Mouse (Mus musculus): ENCODE results near the gene Ccdc88c. TPM values are rescaled to one million over a fixed set of nuclear protein-coding genes. Genes with fewer than 3 reads are reported as not detected.
A peak's percentile ranks its signal among the peaks of the same experiment; 100 is the strongest.

Gene Ccdc88c
- 12.9 and 13.8 TPM in 2 replicates for polyA plus RNA-seq (2015; fragmentation: Nextera tagmentation; extraction: Ambion mirVana)

GRCm38 (mm10) chr12:101028954-101029731 is at the start of gene Ccdc88c:
TSS of gene Ccdc88c (minus strand) at chr12:101029056.
- peak; percentile 93 for ATAC-seq (ENCODE audit: low FRiP score)
- WGBS = under 1% methylated on average over 53 of the region's 56 CpGs
- H3K27ac ChIP-seq = peak within 1 kb of the TSS; percentile 95
- 0 out of 2 replicates have a peak, but pooled peaks cover 3% of the 10 kb centered on the region for H3K27me3 ChIP-seq
- peak within 1 kb of the TSS; percentile 91 for H3K9ac ChIP-seq
- H3K4me2 ChIP-seq = peak within 1 kb of the TSS; percentile 82
- peak within 1 kb of the TSS; percentile 78 for H3K4me3 ChIP-seq
- H3K9me3 ChIP-seq = no peaks in the 10 kb centered on the region
- H3K36me3 ChIP-seq = no peaks in the 10 kb centered on the region
- H3K4me1 ChIP-seq (replicated peaks) = peaks cover 39% of the 10 kb centered on the region

GRCm38 (mm10) chr12:101077955-101078354 is 49.1 kb upstream of the Ccdc88c start:
- H3K4me1 ChIP-seq (replicated peaks) = peaks cover 26% of the 10 kb centered on the region
- no peaks in the 10 kb centered on the region for H3K36me3 ChIP-seq
- no peak for ATAC-seq (ENCODE audit: low FRiP score)

GRCm38 (mm10) chr12:101075433-101075832 is 46.6 kb upstream of the Ccdc88c start:
- Histone ChIP-seq H3K27ac (no peak overlapping the region), H3K4me2 (no peak overlapping the region), H3K4me3 (no peak overlapping the region), H3K9ac (no peak overlapping the region), H3K27me3 (no peaks in the 10 kb centered on the region), H3K9me3 (no peaks in the 10 kb centered on the region), H3K36me3 (no peaks in the 10 kb centered on the region), H3K4me1 (replicated peaks) (peaks cover 10% of the 10 kb centered on the region)
- ATAC-seq (ENCODE audit: low FRiP score) = no peak
- 87% methylated on average over 3 of the region's 3 CpGs for WGBS

More at GRCm38 (mm10) chr12:101077955-101078354, 49.1 kb upstream of the Ccdc88c start:
- Histone ChIP-seq H3K27me3 (no peaks in the 10 kb centered on the region), H3K4me3 (no peak overlapping the region), H3K27ac (no peak overlapping the region), H3K9me3 (no peaks in the 10 kb centered on the region), H3K4me2 (no peak overlapping the region), H3K9ac (no peak overlapping the region)

- Histone ChIP-seq H3K9me3 (no peaks in the 10 kb centered on the region), H3K27ac (no peak overlapping the region), H3K27me3 (no peaks in the 10 kb centered on the region), H3K4me3 (no peak overlapping the region), H3K36me3 (no peaks in the 10 kb centered on the region), H3K4me2 (no peak overlapping the region), H3K4me1 (replicated peaks) (peaks cover 6% of the 10 kb centered on the region), H3K9ac (no peak overlapping the region)
- 91% methylated on average over 4 of the region's 4 CpGs for WGBS
- no peak for ATAC-seq (ENCODE audit: low FRiP score)
Observed at GRCm38 (mm10) chr12:101074821-101075429, 46.1 kb upstream of the Ccdc88c start.

GRCm38 (mm10) chr12:101069813-101070212 is 41.0 kb upstream of the Ccdc88c start:
- no peak overlapping the region for H3K9ac ChIP-seq
- H3K36me3 ChIP-seq = peaks cover 18% of the 10 kb centered on the region
- ATAC-seq (ENCODE audit: low FRiP score) = no peak
- WGBS = 98% methylated on average over 1 of the region's 1 CpGs
- no peak overlapping the region for H3K4me2 ChIP-seq
- no peaks in the 10 kb centered on the region for H3K27me3 ChIP-seq
- H3K4me1 ChIP-seq (replicated peaks) = no peaks in the 10 kb centered on the region
- H3K27ac ChIP-seq = no peak overlapping the region
- H3K4me3 ChIP-seq = no peak overlapping the region
- no peaks in the 10 kb centered on the region for H3K9me3 ChIP-seq

GRCm38 (mm10) chr12:101066329-101066728 is 37.5 kb upstream of the Ccdc88c start:
- no peak for ATAC-seq (ENCODE audit: low FRiP score)
- Histone ChIP-seq H3K4me3 (no peak overlapping the region), H3K4me2 (no peak overlapping the region), H3K9ac (no peak overlapping the region), H3K36me3 (peaks cover 46% of the 10 kb centered on the region), H3K27ac (no peak overlapping the region), H3K4me1 (replicated peaks) (no peaks in the 10 kb centered on the region), H3K27me3 (no peaks in the 10 kb centered on the region), H3K9me3 (no peaks in the 10 kb centered on the region)
- 70% methylated on average over 1 of the region's 1 CpGs for WGBS

- Histone ChIP-seq H3K36me3 (peaks cover 52% of the 10 kb centered on the region), H3K27ac (no peak overlapping the region), H3K4me3 (no peak overlapping the region), H3K4me1 (replicated peaks) (no peaks in the 10 kb centered on the region), H3K9me3 (no peaks in the 10 kb centered on the region), H3K4me2 (no peak overlapping the region), H3K27me3 (no peaks in the 10 kb centered on the region), H3K9ac (no peak overlapping the region)
- ATAC-seq (ENCODE audit: low FRiP score) = no peak
Observed at GRCm38 (mm10) chr12:101039956-101040355, 11.1 kb upstream of the Ccdc88c start.

GRCm38 (mm10) chr12:101028247-101028953 is 456 bp downstream of the Ccdc88c start:
- Histone ChIP-seq H3K36me3 (no peaks in the 10 kb centered on the region), H3K9me3 (no peaks in the 10 kb centered on the region), H3K27me3 (0 out of 2 replicates have a peak, but pooled peaks cover 3% of the 10 kb centered on the region), H3K4me1 (replicated peaks) (peaks cover 46% of the 10 kb centered on the region), H3K9ac (peak overlapping the region; percentile 91), H3K4me2 (peak overlapping the region; percentile 82), H3K27ac (peak overlapping the region; percentile 95), H3K4me3 (peak overlapping the region; percentile 78)
- ATAC-seq (ENCODE audit: low FRiP score) = peak; percentile 69; the same call in 1 of the 2 replicates
- under 1% methylated on average over 49 of the region's 67 CpGs for WGBS

GRCm38 (mm10) chr12:101027451-101028246 is 1.2 kb downstream of the Ccdc88c start:
- Histone ChIP-seq H3K27me3 (0 out of 2 replicates have a peak, but pooled peaks cover 3% of the 10 kb centered on the region), H3K36me3 (no peaks in the 10 kb centered on the region), H3K9me3 (no peaks in the 10 kb centered on the region), H3K4me2 (peak overlapping the region; percentile 82), H3K4me1 (replicated peaks) (peaks cover 51% of the 10 kb centered on the region), H3K27ac (peak overlapping the region; percentile 41; the same call in 1 of the 2 replicates), H3K4me3 (peak overlapping the region; percentile 78), H3K9ac (peak overlapping the region; percentile 91)
- ATAC-seq (ENCODE audit: low FRiP score) = no peak
- 1% methylated on average over 19 of the region's 19 CpGs for WGBS

GRCm38 (mm10) chr12:101026946-101027345 is 1.9 kb downstream of the Ccdc88c start:
- Histone ChIP-seq H3K27ac (0 out of 2 replicates have a peak overlapping the region, but pooled peaks have one; percentile 41), H3K36me3 (peaks cover 6% of the 10 kb centered on the region), H3K9me3 (no peaks in the 10 kb centered on the region), H3K4me2 (peak overlapping the region; percentile 82), H3K9ac (peak overlapping the region; percentile 91), H3K4me3 (peak overlapping the region; percentile 78), H3K27me3 (0 out of 2 replicates have a peak, but pooled peaks cover 3% of the 10 kb centered on the region), H3K4me1 (replicated peaks) (peaks cover 51% of the 10 kb centered on the region)
- no peak for ATAC-seq (ENCODE audit: low FRiP score)
- 3% methylated on average over 14 of the region's 14 CpGs for WGBS

- peak overlapping the region; percentile 91 for H3K9ac ChIP-seq
- H3K36me3 ChIP-seq = peaks cover 10% of the 10 kb centered on the region
- peaks cover 51% of the 10 kb centered on the region for H3K4me1 ChIP-seq (replicated peaks)
- 0 out of 2 replicates have a peak, but pooled peaks cover 3% of the 10 kb centered on the region for H3K27me3 ChIP-seq
- H3K27ac ChIP-seq = 0 out of 2 replicates have a peak overlapping the region, but pooled peaks have one; percentile 41
- no peaks in the 10 kb centered on the region for H3K9me3 ChIP-seq
- peak overlapping the region; percentile 78 for H3K4me3 ChIP-seq
- 47% methylated on average over 7 of the region's 7 CpGs for WGBS
- ATAC-seq (ENCODE audit: low FRiP score) = no peak
- H3K4me2 ChIP-seq = peak overlapping the region; percentile 82
Observed at GRCm38 (mm10) chr12:101026518-101026917, 2.3 kb downstream of the Ccdc88c start.
